Mouse (Mus musculus): Measurements from ENCODE around the gene 2610318N02Rik.

Gene 2610318N02Rik

DNA sequence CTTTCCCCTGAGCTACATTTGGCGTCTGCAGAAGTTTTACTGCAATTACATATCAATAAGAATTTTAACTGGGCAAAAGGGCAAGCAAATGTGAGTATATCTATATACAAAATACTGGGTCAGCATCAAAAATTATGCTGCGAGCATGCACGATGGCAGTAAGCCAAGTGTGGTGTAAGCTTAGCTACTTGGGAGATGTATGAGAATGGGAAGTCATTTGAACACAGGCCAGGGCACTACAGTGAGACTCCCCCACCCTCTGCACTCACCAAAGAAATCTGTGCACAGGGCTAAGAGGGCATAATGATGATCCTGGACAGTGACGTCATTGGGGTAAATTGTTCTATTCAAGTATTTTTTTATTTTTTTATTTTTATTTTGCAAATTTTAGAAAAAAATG is 20.4 kb downstream of the 2610318N02Rik start:
- no peak for DNase-seq

DNA sequence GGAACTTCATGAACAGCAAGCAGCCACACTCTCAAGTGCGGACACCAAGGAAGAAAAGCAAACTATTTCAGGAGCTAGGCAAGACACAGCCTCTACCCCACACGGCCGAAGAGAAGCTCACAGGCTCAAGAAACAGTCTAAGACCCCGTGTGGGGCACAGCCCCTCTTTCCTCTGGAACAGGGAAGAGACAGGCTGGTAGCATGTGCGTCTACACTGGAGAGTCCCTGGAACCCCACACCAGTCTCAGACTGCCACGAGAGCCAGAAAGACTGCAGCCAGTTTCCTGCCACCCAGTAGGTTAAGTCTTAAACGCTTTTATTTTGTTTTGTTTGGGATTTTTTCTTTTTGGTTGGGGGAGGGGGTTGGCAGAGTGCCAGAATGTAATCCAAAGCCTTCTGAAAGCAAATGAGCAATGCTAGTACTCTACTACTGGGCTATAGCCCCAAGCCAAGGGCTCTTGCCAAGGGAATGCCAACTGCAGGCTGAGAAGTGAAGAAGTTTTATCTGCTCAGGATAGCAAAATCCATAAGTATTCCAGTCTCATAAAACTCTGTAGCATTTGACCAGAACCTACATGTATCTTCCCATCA is 22.2 kb downstream of the 2610318N02Rik start:
- no peak for DNase-seq

GRCm38 (mm10) chr16:17096938-17097337 is 28.0 kb downstream of the 2610318N02Rik start:
- no peak for DNase-seq

DNA sequence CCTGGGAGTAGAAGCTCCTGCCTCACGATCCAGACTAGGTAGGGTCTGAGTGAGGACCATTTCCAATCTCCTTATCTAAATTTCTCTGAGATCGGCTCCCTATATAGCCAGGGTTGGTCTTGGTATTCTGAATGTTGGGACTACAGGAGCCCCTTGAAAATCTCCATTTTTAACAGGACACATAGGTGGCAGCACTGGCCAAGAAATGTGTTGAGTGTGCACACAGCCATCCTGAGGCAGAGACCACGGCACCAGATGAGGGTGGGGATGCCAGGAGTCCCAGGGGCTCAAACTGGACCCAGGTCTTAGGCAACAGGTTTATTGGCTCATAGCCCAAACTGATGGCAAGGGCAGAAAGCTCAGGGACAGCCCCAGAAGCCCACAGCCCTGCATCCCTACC is 36.6 kb downstream of the 2610318N02Rik start:
- no peak for DNase-seq

- no peak for DNase-seq
Measured at GRCm38 (mm10) chr16:17086669-17087193, 38.2 kb downstream of the 2610318N02Rik start.

- DNase-seq, result no peak
Measured at GRCm38 (mm10) chr16:17086241-17086640, 38.7 kb downstream of the 2610318N02Rik start.

DNA sequence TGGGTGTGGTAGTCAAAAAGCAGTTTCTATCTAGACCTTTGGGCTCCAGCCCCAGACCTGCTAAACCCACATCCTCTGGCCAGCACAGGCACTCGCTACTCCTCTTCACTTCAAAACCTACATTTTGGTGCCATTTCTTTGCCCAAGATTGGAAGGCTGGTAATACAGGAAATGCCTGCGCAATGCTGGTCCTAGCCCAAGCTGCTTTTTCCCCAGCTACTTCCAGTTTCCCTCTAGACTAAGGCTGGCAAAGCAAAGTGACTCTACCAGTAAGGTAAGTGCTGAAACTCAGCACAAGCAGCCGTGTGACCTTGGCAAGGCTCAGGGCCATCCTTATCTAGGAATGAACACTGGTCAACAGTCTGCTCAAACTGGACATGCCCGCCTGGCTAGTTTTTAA is 39.3 kb downstream of the 2610318N02Rik start:
- peak; percentile 39 to 66 for DNase-seq

GRCm38 (mm10) chr16:17082121-17082792 is 42.7 kb downstream of the 2610318N02Rik start:
- DNase-seq, result peak; percentile 23 to 26

- DNase-seq, result peak in 1 of 2 experiments; percentile 12
Measured at GRCm38 (mm10) chr16:17078101-17078500, 46.9 kb downstream of the 2610318N02Rik start.

GRCm38 (mm10) chr16:17076869-17077268 is 48.1 kb downstream of the 2610318N02Rik start:
- no peak for DNase-seq

GRCm38 (mm10) chr16:17076301-17076700 is 48.7 kb downstream of the 2610318N02Rik start:
- no peak for DNase-seq

- DNase-seq, result no peak
Measured at GRCm38 (mm10) chr16:17073000-17073399, 52.0 kb downstream of the 2610318N02Rik start.

DNA sequence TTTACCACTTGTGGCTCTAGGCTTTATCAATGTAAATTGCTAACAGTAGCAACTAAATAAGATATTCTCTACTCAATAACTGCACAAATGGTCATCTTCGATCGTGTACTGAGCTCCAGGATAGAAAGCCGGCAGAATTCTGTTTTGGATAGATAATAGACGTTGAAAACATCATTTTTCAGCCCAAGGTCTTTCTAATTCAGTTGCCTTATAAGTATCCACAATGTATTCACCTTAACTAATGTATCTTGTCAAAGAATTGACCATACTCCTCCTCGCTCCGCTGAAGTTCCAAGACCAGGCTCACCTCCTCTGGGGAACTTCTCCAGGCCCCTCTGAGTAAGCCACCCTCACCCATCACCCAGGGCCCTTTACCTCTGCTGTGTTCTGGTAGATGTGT is 54.3 kb downstream of the 2610318N02Rik start:
- no peak for DNase-seq

GRCm38 (mm10) chr16:17069511-17070443 is 55.2 kb downstream of the 2610318N02Rik start, which contains the start of gene Ypel1:
TSS of gene Ypel1 (plus strand) at chr16:17069696.
- peak; percentile 86 to 88 for DNase-seq

DNA sequence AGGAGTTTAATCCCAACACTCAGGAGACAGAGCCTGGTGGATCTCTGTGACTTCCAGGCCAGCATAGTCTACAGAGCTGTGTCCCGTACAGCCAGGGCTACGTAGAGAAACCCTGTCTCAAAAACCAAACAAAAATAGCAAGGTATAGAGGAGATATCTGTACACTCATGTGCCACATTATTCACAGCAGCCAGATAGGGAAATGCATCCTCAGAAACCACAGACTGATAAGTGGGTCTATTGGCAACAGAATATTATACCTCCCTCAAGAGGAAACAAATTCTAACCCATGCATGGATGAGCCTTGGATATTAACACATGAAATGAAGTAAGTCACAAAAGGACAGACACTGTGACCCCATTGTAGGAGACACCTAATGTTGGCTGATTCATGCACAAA is 57.4 kb downstream of the 2610318N02Rik start:
- no peak for DNase-seq

Measured in lung, adult 18-20 months (tissue).